Mouse (Mus musculus) cerebellum, postnatal 4 days (tissue): ENCODE measurements around the gene Wwtr1.

Experiments
- DNase-seq, 2 experiments: peaks; one replicate each; pipeline ENCODE4 v3.0.0; 2022; ENCODE audit warnings: low spot score in 2 of 2, mixed read lengths in 1 of 2

Wwtr1 gene

GRCm38 (mm10) chr3:57516146-57516545, 59.6 kb downstream of the Wwtr1 start:
- no peak for DNase-seq

GRCm38 (mm10) chr3:57515044-57515443, 60.7 kb downstream of the Wwtr1 start:
- DNase-seq: no peak

- no peak for DNase-seq
These were observed 63.7 kb downstream of the Wwtr1 start for GRCm38 (mm10) chr3:57511816-57512586.

- DNase-seq: no peak
These were observed 65.6 kb downstream of the Wwtr1 start for GRCm38 (mm10) chr3:57509945-57510675.

GRCm38 (mm10) chr3:57505991-57506390, 69.7 kb downstream of the Wwtr1 start:
- DNase-seq: peak in 1 of 2 experiments; percentile 4

GRCm38 (mm10) chr3:57504756-57505155, 71.0 kb downstream of the Wwtr1 start:
- DNase-seq: no peak

GRCm38 (mm10) chr3:57501596-57502220, 74.0 kb downstream of the Wwtr1 start:
- no peak for DNase-seq

- DNase-seq: no peak
These were observed 74.9 kb downstream of the Wwtr1 start for GRCm38 (mm10) chr3:57500846-57501245.

- DNase-seq: no peak
These were observed 77.9 kb downstream of the Wwtr1 start for GRCm38 (mm10) chr3:57497791-57498190.

- no peak for DNase-seq
These were observed 79.3 kb downstream of the Wwtr1 start for GRCm38 (mm10) chr3:57496428-57496827.

- DNase-seq: no peak
These were observed 88.1 kb downstream of the Wwtr1 start for GRCm38 (mm10) chr3:57487455-57488153.

GRCm38 (mm10) chr3:57486068-57486467, 89.6 kb downstream of the Wwtr1 start:
- no peak for DNase-seq

GRCm38 (mm10) chr3:57481981-57482380, 93.7 kb downstream of the Wwtr1 start:
- DNase-seq: no peak

GRCm38 (mm10) chr3:57480640-57481039, 95.1 kb downstream of the Wwtr1 start:
- DNase-seq: no peak

GRCm38 (mm10) chr3:57474421-57474820, 101.3 kb downstream of the Wwtr1 start:
- no peak for DNase-seq

GRCm38 (mm10) chr3:57472407-57472806, 103.3 kb downstream of the Wwtr1 start:
- peak in 1 of 2 experiments; percentile 5 for DNase-seq

GRCm38 (mm10) chr3:57470981-57471601, 104.6 kb downstream of the Wwtr1 start:
- DNase-seq: peak in 1 of 2 experiments; percentile 10

GRCm38 (mm10) chr3:57470326-57470725, 105.4 kb downstream of the Wwtr1 start:
- peak in 1 of 2 experiments; percentile 14 for DNase-seq

GRCm38 (mm10) chr3:57469325-57469724, 106.4 kb downstream of the Wwtr1 start:
- no peak for DNase-seq

- DNase-seq: no peak
These were observed 109.4 kb downstream of the Wwtr1 start for GRCm38 (mm10) chr3:57466289-57466688.

GRCm38 (mm10) chr3:57463302-57463701, 112.4 kb downstream of the Wwtr1 start:
- no peak for DNase-seq
